Mouse (Mus musculus) heart, postnatal 25 days (tissue): ENCODE measurements around the gene Zfp672. TPM values are rescaled to one million over a fixed set of nuclear protein-coding genes. Genes with fewer than 3 reads are reported as not detected.

Experiments used
- DNase-seq: peaks from one replicate; pipeline ENCODE4 v3.0.0; 2022; ENCODE audit warnings: low spot score
- intact Hi-C: fragments of 180-260 bp; cut with DNase I; formaldehyde crosslinking; loops from one replicate; pipeline ENCODE4 v1.15.1; 2025
- total RNA-seq, 2 experiments: library from RNA; stranded (reverse); gene quantifications; 2 replicates each; pipeline ENCODE4 v1.2.3; 2021

Zfp672 gene
- total RNA-seq, 2 experiments from 2014 or later, result 42.9 to 43.5 TPM

- peak; percentile 35 for DNase-seq
- intact Hi-C loops, result loop anchor here (5.0 to 10.0 kb wide), 3 partner anchors 124 to 201 kb away; partner anchors contain the start of genes Cnot8 and Olfr331
Observed at GRCm38 (mm10) chr11:58301057-58301456, 29.1 kb downstream of the Zfp672 start.

- intact Hi-C loops, result no loop called here
Observed at GRCm38 (mm10) chr11:58297396-58297795, 32.7 kb downstream of the Zfp672 start.

GRCm38 (mm10) chr11:58292791-58293190 is 37.3 kb downstream of the Zfp672 start:
- intact Hi-C loops, result no loop called here
- no peak for DNase-seq

More at GRCm38 (mm10) chr11:58297396-58297795, 32.7 kb downstream of the Zfp672 start:
- no peak for DNase-seq

- intact Hi-C loops, result no loop called here
- no peak for DNase-seq
Observed at GRCm38 (mm10) chr11:58290812-58291211, 39.3 kb downstream of the Zfp672 start.

GRCm38 (mm10) chr11:58289992-58290682 is 40.0 kb downstream of the Zfp672 start:
- intact Hi-C loops, result no loop called here
- no peak for DNase-seq

- intact Hi-C loops, result no loop called here
- no peak for DNase-seq
Observed at GRCm38 (mm10) chr11:58282518-58282917, 47.6 kb downstream of the Zfp672 start.

GRCm38 (mm10) chr11:58281970-58282496 is 48.1 kb downstream of the Zfp672 start:
- intact Hi-C loops, result no loop called here
- no peak for DNase-seq

GRCm38 (mm10) chr11:58275756-58276155 is 54.4 kb downstream of the Zfp672 start:
- intact Hi-C loops, result no loop called here
- DNase-seq, result no peak

GRCm38 (mm10) chr11:58274572-58274971 is 55.6 kb downstream of the Zfp672 start, which contains the start of gene 4930438A08Rik:
Gene 4930438A08Rik (plus strand): TSS chr11:58274799.
- intact Hi-C loops, result no loop called here
- no peak for DNase-seq

GRCm38 (mm10) chr11:58268285-58268684 is 61.9 kb downstream of the Zfp672 start:
- DNase-seq, result no peak

More at GRCm38 (mm10) chr11:58268285-58268684, 61.9 kb downstream of the Zfp672 start:
- intact Hi-C loops, result no loop called here

Other genes with a start within 250 kb of the Zfp672 start
- gene Gm12248, start 237.2 kb downstream of the Zfp672 start, total RNA-seq, result not detected
- 10 to 100 TPM; 36.0 to 36.4 TPM for gene Cnot8, start 226.2 kb downstream of the Zfp672 start, total RNA-seq
- 1 to 10 TPM; 8.5 to 8.9 TPM for gene Gemin5, start 161.8 kb downstream of the Zfp672 start, total RNA-seq
- 10 to 100 TPM; 46.2 to 50.7 TPM for gene Mrpl22, start 158.7 kb downstream of the Zfp672 start, total RNA-seq
- 1 to 10 TPM; 6.4 TPM for gene Igtp, start 130.8 kb downstream of the Zfp672 start, total RNA-seq
- gene Irgm2, start 130.7 kb downstream of the Zfp672 start, total RNA-seq, result 10 to 100 TPM in 1 of 2 experiments, 1 to 10 TPM in 1; 9.3 to 10.7 TPM
- not detected for gene 4930438A08Rik, start 55.5 kb downstream of the Zfp672 start, total RNA-seq
- gene Zfp692, start 23.3 kb downstream of the Zfp672 start, total RNA-seq, result 1 to 10 TPM; 3.7 to 4.1 TPM
- gene Sh3bp5l, start 385 bp upstream of the Zfp672 start, total RNA-seq, result 10 to 100 TPM; 33.7 to 35.1 TPM
- gene Lypd8, start 48.7 kb upstream of the Zfp672 start, total RNA-seq, result under 1 TPM in 1 of 2 experiments, not detected in 1; 0.31 TPM
- not detected for gene 1810065E05Rik, start 90.8 kb upstream of the Zfp672 start, total RNA-seq
- not detected for gene Gm12253, start 102.2 kb upstream of the Zfp672 start, total RNA-seq
- gene Lypd9, start 122.6 kb upstream of the Zfp672 start, total RNA-seq, result not detected
- gene Olfr30, start 131.9 kb upstream of the Zfp672 start, total RNA-seq, result not detected
- not detected for gene Olfr332, start 162.2 kb upstream of the Zfp672 start, total RNA-seq
- not detected for gene Olfr331, start 172.2 kb upstream of the Zfp672 start, total RNA-seq
- not detected for gene Olfr330, start 204.5 kb upstream of the Zfp672 start, total RNA-seq
- gene Olfr329-ps, start 216.1 kb upstream of the Zfp672 start, total RNA-seq, result not detected
- not detected for gene Olfr328, start 225.3 kb upstream of the Zfp672 start, total RNA-seq
- gene Olfr224, start 240.2 kb upstream of the Zfp672 start, total RNA-seq, result not detected
- gene Olfr325, start 247.4 kb upstream of the Zfp672 start, total RNA-seq, result not detected